Mouse (Mus musculus) lung, adult 2 months (tissue): Measurements from ENCODE around the gene AI837181.

ENCODE experiments used
- CTCF ChIP-seq: fragments of 200-500 bp; IDR thresholded peaks from 2 replicates; pipeline ENCODE4 v1.5.1; 2011; ENCODE audit warnings: mild to moderate bottlenecking, low read length, control low read depth; ENCODE audit not compliant: insufficient read depth
- POLR2A ChIP-seq: fragments of 200-500 bp; IDR thresholded peaks from 2 replicates; pipeline ENCODE4 v1.6.1; 2011; ENCODE audit warnings: low read depth, mild to moderate bottlenecking, control low read depth, low read length, borderline replicate concordance; ENCODE audit errors: extremely low read depth

GRCm38 (mm10) chr19:5422895-5423443, 2.0 kb upstream of the AI837181 start:
- no peak for TF ChIP-seq CTCF
- TF ChIP-seq POLR2A: no peak
